Mouse (Mus musculus) adrenal gland, adult 2 months (tissue): ENCODE data around the gene Bloc1s5. TPM values are rescaled to one million over a fixed set of nuclear protein-coding genes. Genes with fewer than 3 reads are reported as not detected.
"Not testable (repeated sequence)": the region's sequence is repeated elsewhere in the genome, so short reads cannot be mapped to it uniquely, and the experiment has no call there.

Source experiments
- DNase-seq: peaks from one replicate; pipeline ENCODE4 v3.0.0; 2021
- long read RNA-seq: library from polyadenylated mRNA; stranded (forward); transcript quantifications from one replicate; pipeline ENCODE4 v2.0.0, GENCODE M21; 2021
- polyA plus RNA-seq: library from polyadenylated mRNA; depleted of rRNA; stranded (reverse); fragments of >200 nt; gene quantifications from 2 replicates; pipeline ENCODE4 v1.2.3, GENCODE M21; 2012; rRNA removed
- total RNA-seq, 2 experiments: library from RNA; stranded (reverse); gene quantifications; 2 replicates each; pipeline ENCODE4 v1.2.3; 2021

The Bloc1s5 gene
- total RNA-seq (10 to 100 TPM; 18.3 to 25.2 TPM), polyA plus RNA-seq (5.3 and 5.9 TPM in 2 replicates)
- long read RNA-seq, full-length matches to known transcripts = 27 of 33 reads
- long read RNA-seq, partial matches to known transcripts = 0 of 33 reads
- long read RNA-seq, other reads (novel, unspliced or antisense) = 6 of 33 reads

- peak; percentile 95 for DNase-seq
Measured at GRCm38 (mm10) chr13:38634800-38635269, at the start of gene Bloc1s5. TSS of gene Bloc1s5 (minus strand) at chr13:38635109.

- DNase-seq = no peak
Measured at GRCm38 (mm10) chr13:38672336-38672735, 37.4 kb upstream of the Bloc1s5 start.

- not testable (repeated sequence) for DNase-seq
Measured at GRCm38 (mm10) chr13:38671451-38671850, 36.5 kb upstream of the Bloc1s5 start.

- DNase-seq = no peak
Measured at GRCm38 (mm10) chr13:38670051-38670450, 35.1 kb upstream of the Bloc1s5 start.

- peak; percentile 47 for DNase-seq
Measured at GRCm38 (mm10) chr13:38668514-38668913, 33.6 kb upstream of the Bloc1s5 start.

GRCm38 (mm10) chr13:38664753-38665152 lies 29.8 kb upstream of the Bloc1s5 start:
- no peak for DNase-seq

GRCm38 (mm10) chr13:38659524-38660136 lies 24.7 kb upstream of the Bloc1s5 start:
- DNase-seq = no peak

- DNase-seq = peak; percentile 98
Measured at GRCm38 (mm10) chr13:38658528-38659280, 23.8 kb upstream of the Bloc1s5 start, which contains the start of gene Eef1e1. TSS of gene Eef1e1 (minus strand) at chr13:38659058.

- DNase-seq = no peak
Measured at GRCm38 (mm10) chr13:38657865-38658264, 23.0 kb upstream of the Bloc1s5 start.

- DNase-seq = no peak
Measured at GRCm38 (mm10) chr13:38650292-38650691, 15.4 kb upstream of the Bloc1s5 start.

GRCm38 (mm10) chr13:38649069-38649468 lies 14.2 kb upstream of the Bloc1s5 start:
- no peak for DNase-seq

- no peak for DNase-seq
Measured at GRCm38 (mm10) chr13:38641414-38641813, 6.5 kb upstream of the Bloc1s5 start.

GRCm38 (mm10) chr13:38640961-38641360 lies 6.1 kb upstream of the Bloc1s5 start:
- no peak for DNase-seq

GRCm38 (mm10) chr13:38638694-38639093 lies 3.8 kb upstream of the Bloc1s5 start:
- DNase-seq = no peak

GRCm38 (mm10) chr13:38634256-38634799 lies 581 bp downstream of the Bloc1s5 start:
- no peak for DNase-seq

GRCm38 (mm10) chr13:38633287-38634000 lies 1.5 kb downstream of the Bloc1s5 start:
- no peak for DNase-seq

- DNase-seq = no peak
Measured at GRCm38 (mm10) chr13:38632556-38632955, 2.4 kb downstream of the Bloc1s5 start.

GRCm38 (mm10) chr13:38626229-38626525 lies 8.7 kb downstream of the Bloc1s5 start:
- DNase-seq = no peak

- DNase-seq = peak; percentile 69
Measured at GRCm38 (mm10) chr13:38625492-38626228, 9.2 kb downstream of the Bloc1s5 start.

- no peak for DNase-seq
Measured at GRCm38 (mm10) chr13:38624292-38624902, 10.5 kb downstream of the Bloc1s5 start.

- DNase-seq = peak; percentile 67
Measured at GRCm38 (mm10) chr13:38623296-38623695, 11.6 kb downstream of the Bloc1s5 start.
